Mouse (Mus musculus): ENCODE measurements at regions not wholly inside any gene's neighbourhood (a gene's known extent, or its start where the extent isn't known, plus 50 kb on each side); places are given as distances from the start of the nearest gene placed in this dataset.

DNA sequence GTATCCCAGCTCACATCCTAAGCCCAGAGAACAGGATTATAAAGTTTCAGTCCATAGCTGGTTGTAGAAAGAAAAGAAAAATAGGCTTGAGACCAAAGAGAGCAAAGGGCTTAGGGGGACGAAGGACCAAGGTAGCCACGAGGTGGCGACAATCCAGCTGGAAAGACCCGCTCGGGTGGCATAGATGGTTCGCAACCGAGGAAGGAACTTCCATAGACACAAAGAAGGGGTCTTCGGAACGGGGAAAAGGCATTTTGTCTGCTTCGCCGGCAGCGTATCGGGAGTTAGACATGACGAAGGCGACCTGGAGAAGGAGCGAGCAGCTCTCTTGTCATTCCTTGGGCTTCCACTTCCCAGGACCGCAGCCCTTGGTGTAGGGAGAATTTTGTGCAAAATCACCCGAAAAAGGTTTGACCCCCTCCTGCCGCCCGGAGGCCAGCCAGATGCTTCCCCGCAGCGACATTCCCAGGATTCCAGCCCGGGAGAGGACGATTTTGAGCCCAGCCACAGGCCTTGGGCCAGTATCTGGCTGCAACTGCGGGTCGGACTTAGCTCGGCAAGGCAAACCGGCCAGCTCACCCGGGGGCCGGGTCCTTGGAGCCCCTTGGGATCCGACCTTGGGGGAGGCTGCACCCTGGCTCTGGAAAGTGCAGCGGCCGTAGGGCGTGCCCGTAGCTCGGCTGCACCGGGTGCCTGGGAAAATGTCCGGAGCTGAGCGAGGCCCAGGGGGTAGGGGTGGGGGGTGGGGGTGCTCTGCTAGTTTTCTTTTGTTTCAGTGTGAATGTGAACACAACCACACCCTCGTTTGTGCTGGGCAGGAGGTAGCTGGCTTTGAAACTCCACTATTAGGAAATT lies 184.5 kb upstream of the Foxn2 start:
- peak; percentile 75 to 76 for DNase-seq (ENCODE audit: low spot score in 2 of 2)

GRCm38 (mm10) chr17:88256599-88257544 lies 183.6 kb upstream of the Foxn2 start:
- peak; percentile 86 to 88 for DNase-seq (ENCODE audit: low spot score in 2 of 2)

DNA sequence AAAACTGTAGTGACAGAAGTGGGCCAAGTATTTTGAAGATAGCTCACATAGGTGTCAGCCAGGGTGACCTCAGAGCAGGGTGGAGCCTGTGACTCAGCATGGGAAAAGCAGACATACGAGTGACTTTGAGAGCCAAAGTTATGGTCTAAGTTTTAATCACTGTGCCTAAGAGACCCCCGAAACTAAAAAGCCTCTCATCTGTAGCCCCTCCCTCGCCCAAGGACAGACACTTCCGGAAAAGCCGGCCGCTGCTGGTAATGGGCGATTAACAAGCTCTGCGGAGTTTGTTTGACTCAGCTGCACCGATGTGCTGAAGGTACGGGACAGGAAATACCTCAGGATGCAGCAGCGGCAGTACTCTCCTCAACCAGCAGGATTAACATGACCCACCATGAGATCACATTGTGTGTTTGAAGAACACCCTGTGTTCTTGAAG lies 182.1 kb upstream of the Foxn2 start:
- DNase-seq (ENCODE audit: low spot score in 2 of 2) = peak; percentile 29 to 34

GRCm38 (mm10) chr17:88260176-88260575 lies 180.3 kb upstream of the Foxn2 start:
- DNase-seq (ENCODE audit: low spot score in 2 of 2) = no peak

DNA sequence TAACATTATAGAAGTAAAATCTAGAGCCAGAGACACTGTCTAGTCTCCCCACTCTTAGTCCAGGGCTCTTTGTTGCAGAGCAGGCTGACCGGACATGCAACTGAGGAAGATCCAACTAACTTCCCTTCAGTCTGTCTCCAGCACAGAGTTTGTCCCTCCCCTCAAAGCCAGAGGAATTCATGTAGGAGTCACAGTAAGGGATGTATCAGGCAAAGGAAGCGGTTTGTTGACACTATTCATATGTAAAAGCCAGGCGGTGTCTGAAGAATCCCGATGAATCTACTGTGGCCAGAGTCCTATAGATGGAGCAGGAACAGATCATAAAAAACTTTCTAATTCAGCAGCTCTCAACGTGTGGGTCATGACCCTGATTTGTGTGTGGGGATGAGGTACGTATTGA lies 179.7 kb upstream of the Foxn2 start:
- no peak for DNase-seq (ENCODE audit: low spot score in 2 of 2)

DNA sequence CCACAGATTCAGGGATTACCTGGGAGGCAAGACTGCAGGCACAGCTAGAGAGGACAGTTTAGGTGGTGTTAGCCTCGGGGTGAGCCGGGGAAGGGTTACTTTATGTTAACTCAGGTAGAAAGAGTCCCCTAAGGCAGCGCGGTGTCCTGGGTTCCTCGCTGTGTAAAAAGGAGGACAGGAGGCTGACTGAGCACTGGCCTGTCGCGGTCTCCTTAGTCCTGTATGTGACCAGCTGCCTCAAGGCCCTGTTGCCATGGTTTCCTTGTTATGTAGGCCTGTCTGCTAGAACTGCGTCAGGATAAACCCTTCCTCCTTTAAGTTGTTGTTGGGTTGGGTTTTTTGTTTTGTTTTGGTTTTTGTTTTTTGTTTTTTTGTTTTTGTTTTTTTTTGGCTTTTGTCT lies 179.0 kb upstream of the Foxn2 start:
- DNase-seq (ENCODE audit: low spot score in 2 of 2) = no peak

DNA sequence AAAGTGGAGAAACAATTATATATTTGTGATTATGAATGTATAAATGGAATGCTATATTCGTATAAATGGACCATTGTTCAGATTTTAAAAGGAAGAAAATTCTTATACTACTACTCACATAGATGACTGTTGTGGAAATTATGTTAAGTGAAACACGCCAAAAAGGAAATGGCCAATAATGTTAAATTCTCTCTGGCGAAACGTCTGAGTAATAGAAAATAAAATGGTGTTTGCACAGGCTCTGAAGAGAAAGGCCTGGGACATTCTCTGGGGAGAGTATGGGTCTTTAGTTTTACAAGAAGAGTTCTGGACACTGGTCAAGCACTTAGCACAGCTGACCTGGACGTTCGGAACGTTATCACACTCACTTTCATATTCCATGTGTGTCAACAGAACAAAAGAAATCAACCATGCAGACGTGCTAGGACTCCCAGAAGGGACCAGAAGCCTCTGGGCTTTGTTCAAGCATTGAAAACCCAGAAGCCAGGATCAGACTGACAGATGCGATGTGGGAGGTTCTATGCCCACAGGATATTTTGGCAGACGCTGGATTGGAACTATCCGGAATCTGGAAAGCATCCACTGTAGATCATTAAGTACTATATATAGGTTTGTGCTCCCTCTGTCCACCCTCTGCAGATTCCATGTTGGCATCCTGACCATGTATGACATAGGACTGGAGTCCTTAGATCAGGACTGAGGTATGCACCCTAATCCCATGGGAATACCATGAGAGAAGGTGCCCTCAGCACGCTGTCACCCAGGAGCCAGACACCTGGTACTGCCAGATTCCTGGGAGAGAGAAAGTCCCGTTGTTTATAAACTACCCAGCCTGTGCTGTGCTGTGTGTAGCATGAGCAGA lies 178.0 kb upstream of the Foxn2 start:
- no peak for DNase-seq (ENCODE audit: low spot score in 2 of 2)

- no peak for DNase-seq (ENCODE audit: low spot score in 2 of 2)
These were observed 175.2 kb upstream of the Foxn2 start for GRCm38 (mm10) chr17:88265291-88265690.

GRCm38 (mm10) chr17:88268216-88268615 lies 172.3 kb upstream of the Foxn2 start:
- DNase-seq (ENCODE audit: low spot score in 2 of 2) = no peak

GRCm38 (mm10) chr17:88268802-88269201 lies 171.7 kb upstream of the Foxn2 start:
- no peak for DNase-seq (ENCODE audit: low spot score in 2 of 2)

DNA sequence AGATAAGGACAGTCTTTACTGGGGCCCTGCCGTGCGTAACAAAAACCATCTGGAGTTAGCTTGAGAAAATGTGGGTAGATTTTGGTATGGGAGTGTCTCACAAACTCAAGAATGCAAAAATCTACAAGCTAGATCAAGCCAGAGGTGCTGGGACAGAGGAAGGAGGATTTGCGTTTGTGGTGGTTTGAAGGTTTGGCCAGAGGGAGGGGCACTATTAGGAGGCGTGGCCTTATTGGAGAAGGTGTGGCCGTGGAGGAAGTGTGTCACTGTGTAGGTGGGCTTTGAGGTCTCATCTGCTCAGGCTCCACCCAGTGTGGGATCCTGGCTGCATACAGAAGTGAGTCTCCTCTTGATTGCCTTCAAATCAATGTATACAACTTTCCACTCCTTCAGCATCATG lies 169.6 kb upstream of the Foxn2 start:
- no peak for DNase-seq (ENCODE audit: low spot score in 2 of 2)

DNA sequence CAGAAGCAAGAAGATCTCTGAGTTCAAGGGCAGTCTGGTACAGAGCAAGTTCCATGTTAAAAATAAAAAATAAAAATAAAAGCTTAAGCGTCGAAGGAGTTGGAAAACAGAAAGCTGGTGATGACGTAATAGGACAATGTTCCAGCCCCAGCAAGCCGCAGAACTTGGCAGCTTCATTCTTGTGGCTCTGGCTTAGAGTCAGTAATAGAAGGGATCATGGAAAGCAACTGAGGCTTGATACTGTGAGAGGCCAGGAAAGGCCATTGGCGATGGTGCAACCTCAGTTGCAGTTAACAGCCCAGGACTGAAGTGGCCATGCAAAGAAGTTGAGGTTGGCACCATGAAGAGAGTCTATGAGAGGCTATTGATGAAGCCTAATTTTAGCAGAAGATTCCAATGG lies 168.3 kb upstream of the Foxn2 start:
- peak in 1 of 2 experiments; percentile 28 for DNase-seq (ENCODE audit: low spot score in 2 of 2)

DNA sequence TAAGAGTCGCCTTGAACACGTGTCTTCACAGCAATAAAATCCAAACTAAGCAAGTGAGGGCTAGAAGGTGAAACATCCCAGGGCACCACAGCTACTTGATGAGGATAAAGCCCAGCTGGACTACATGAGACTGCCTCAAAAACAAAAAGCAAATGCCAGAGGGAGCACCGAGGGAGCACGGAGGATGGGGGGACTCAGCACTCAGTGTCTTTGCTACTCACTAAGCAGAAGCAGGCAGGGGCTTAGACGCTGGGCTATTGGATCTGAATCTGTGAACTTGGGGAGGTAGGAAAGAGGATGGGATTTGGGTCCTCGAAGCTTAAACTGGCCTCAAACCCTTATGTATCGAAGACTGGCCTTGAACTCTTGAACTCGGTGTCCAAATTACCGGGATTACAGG lies 167.0 kb upstream of the Foxn2 start:
- no peak for DNase-seq (ENCODE audit: low spot score in 2 of 2)

DNA sequence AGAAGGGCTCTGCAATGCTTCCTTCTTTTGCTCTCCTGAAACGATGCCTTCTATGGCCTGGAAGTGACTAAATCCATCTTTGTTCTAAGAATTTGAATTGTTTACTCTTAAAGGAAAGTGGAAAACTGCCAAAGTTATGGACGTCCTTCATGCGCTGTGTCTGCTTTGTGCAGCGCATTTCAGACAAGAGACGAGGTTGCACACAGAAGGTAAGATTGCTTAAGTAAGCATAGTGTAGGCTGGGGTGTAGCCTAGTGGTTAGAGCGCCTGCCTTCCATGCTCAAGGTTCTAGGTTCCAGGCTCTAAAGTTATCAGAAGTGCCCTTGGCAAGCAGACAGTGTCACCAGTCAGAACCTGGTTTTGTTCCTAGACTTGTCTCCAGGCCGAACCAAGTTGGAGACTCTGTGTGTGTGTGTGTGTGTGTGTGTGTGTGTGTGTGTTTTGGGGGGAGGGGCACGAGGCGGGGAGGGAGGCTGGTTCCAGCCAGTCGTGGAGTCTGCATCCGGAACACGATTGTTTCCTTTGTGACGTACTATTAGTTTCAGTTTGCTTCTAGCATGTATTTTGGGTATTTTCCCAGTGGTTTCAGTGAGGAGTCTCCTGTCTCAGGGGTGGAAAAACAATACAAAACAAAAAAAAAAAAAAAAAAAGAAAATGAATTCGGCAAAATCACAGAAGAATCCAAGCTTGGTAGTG lies 166.4 kb upstream of the Foxn2 start:
- DNase-seq (ENCODE audit: low spot score in 2 of 2) = peak; percentile 44 to 70

GRCm38 (mm10) chr17:88274720-88275433 lies 165.6 kb upstream of the Foxn2 start:
- DNase-seq (ENCODE audit: low spot score in 2 of 2) = no peak

DNA sequence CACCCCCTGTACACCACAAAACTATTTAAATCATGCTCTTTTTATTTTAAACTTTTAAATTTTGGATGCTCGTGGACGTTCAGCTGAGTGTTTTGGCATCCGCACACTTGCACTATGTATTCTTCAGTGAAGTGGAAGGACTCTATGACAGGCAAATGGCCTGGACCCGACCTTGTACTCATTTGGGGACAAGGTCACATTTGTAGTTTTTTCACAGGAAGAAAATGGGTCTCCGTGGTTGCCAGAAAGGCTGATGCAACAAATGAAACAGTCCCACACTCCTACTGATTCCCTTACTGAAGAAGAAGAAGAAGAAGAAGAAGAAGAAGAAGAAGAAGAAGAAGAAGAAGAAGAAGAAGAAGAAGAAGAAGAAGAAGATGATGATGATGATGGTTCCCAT lies 160.9 kb upstream of the Foxn2 start:
- DNase-seq (ENCODE audit: low spot score in 2 of 2) = no peak

GRCm38 (mm10) chr17:88282711-88283110 lies 157.8 kb upstream of the Foxn2 start:
- DNase-seq (ENCODE audit: low spot score in 2 of 2) = no peak

- no peak for DNase-seq (ENCODE audit: low spot score in 2 of 2)
These were observed 156.0 kb upstream of the Foxn2 start for GRCm38 (mm10) chr17:88284477-88284876.

DNA sequence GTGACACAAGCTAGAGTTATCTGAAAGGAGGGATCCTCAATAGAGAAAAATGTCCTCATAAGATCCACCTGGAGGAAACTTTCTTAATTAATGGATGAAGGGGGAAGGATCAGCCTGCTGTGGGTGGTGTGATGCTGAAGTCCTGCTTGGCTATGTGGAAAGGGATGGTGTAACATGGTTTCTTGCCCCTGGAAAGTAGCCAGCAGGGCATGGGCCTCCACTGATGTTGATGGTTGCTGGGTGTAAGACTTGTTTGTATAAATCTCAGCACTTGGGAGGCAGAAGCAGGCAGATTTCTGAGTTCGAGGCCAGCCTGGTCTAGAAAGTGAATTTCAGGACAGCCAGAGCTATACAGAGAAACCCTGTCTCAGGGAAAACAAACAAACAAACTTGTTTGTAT lies 152.7 kb upstream of the Foxn2 start:
- no peak for DNase-seq (ENCODE audit: low spot score in 2 of 2)

DNA sequence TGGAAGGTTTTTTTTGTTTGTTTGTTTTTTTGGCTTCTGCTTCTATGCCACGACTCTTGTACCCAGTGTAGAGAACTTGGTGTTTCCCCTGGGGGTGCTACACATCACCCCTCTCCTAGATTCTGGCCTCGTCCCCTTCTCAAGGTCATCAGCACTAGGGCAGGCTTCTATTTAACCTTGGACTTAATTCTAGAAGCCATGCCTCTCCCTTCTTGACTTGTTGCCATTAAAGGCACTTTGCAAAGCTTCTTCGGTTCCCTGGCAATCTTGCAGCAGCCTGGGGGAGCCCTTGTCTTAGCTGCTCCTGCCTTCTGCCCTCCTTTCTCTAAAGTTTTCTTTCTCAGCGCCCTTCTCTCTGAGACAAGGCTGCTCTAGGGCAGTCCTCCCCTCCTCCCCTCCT lies 143.0 kb upstream of the Foxn2 start:
- no peak for DNase-seq (ENCODE audit: low spot score in 2 of 2)
